Mouse (Mus musculus) heart, postnatal 10 days (tissue): Measurements from ENCODE around the gene Wdfy3. TPM values are rescaled to one million over a fixed set of nuclear protein-coding genes. Genes with fewer than 3 reads are reported as not detected.
"Not testable (repeated sequence)": the region's sequence is repeated elsewhere in the genome, so short reads cannot be mapped to it uniquely, and the experiment has no call there.

Experiments used
- DNase-seq, 2 experiments: peaks; one replicate each; pipeline ENCODE4 v3.0.0; 2021
- intact Hi-C: fragments of 180-260 bp; cut with DNase I; formaldehyde crosslinking; loops from one replicate; pipeline ENCODE4 v1.15.1; 2025
- total RNA-seq, 2 experiments: library from RNA; stranded (reverse); gene quantifications; 2 replicates each; pipeline ENCODE4 v1.2.3; 2021

The Wdfy3 gene
- total RNA-seq, result 10 to 100 TPM; 43.1 to 43.8 TPM

- intact Hi-C loops, result loop anchor here (2.0 to 5.0 kb wide), 2 partner anchors 73 to 133 kb away; no protein-coding TSS in a partner anchor
- DNase-seq, result peak; percentile 90 to 92
These were observed at the start of gene Wdfy3 for GRCm38 (mm10) chr5:102069767-102070413. Gene Wdfy3 (minus strand): TSS chr5:102069921.

- no peak for DNase-seq
- intact Hi-C loops, result no loop called here
These were observed 43.3 kb upstream of the Wdfy3 start for GRCm38 (mm10) chr5:102113009-102113408.

GRCm38 (mm10) chr5:102112034-102112433 is 42.3 kb upstream of the Wdfy3 start:
- DNase-seq, result no peak
- intact Hi-C loops, result no loop called here

GRCm38 (mm10) chr5:102110031-102110430 is 40.3 kb upstream of the Wdfy3 start:
- intact Hi-C loops, result no loop called here

GRCm38 (mm10) chr5:102105919-102106318 is 36.2 kb upstream of the Wdfy3 start:
- no peak for DNase-seq
- intact Hi-C loops, result no loop called here

More at GRCm38 (mm10) chr5:102110031-102110430, 40.3 kb upstream of the Wdfy3 start:
- DNase-seq, result no peak

- intact Hi-C loops, DNase-seq: not testable (repeated sequence)
These were observed 32.1 kb upstream of the Wdfy3 start for GRCm38 (mm10) chr5:102101815-102102214.

GRCm38 (mm10) chr5:102100246-102101241 is 30.8 kb upstream of the Wdfy3 start:
- intact Hi-C loops, result no loop called here
- DNase-seq, result no peak

GRCm38 (mm10) chr5:102095576-102095975 is 25.9 kb upstream of the Wdfy3 start:
- intact Hi-C loops, result no loop called here
- no peak for DNase-seq

- intact Hi-C loops, result no loop called here
- DNase-seq, result no peak
These were observed 21.0 kb upstream of the Wdfy3 start for GRCm38 (mm10) chr5:102090686-102091085.

- intact Hi-C loops, result no loop called here
- no peak for DNase-seq
These were observed 15.3 kb upstream of the Wdfy3 start for GRCm38 (mm10) chr5:102084737-102085705.

GRCm38 (mm10) chr5:102074086-102074485 is 4.4 kb upstream of the Wdfy3 start:
- intact Hi-C loops, result no loop called here

GRCm38 (mm10) chr5:102072057-102072456 is 2.3 kb upstream of the Wdfy3 start:
- intact Hi-C loops, result no loop called here
- no peak for DNase-seq

More at GRCm38 (mm10) chr5:102074086-102074485, 4.4 kb upstream of the Wdfy3 start:
- DNase-seq, result peak; percentile 70 to 85

GRCm38 (mm10) chr5:102071241-102071640 is 1.5 kb upstream of the Wdfy3 start:
- DNase-seq, result no peak
- intact Hi-C loops, result loop anchor here (2.0 kb wide), 1 partner anchor 134 kb away; no protein-coding TSS in a partner anchor

- DNase-seq, result no peak
- intact Hi-C loops, result loop anchor here (2.0 kb wide), 1 partner anchor 134 kb away; no protein-coding TSS in a partner anchor
These were observed 1.1 kb upstream of the Wdfy3 start for GRCm38 (mm10) chr5:102070788-102071187.

- peak in 1 of 2 experiments; percentile 46 for DNase-seq
- intact Hi-C loops, result loop anchor here (2.0 kb wide), 1 partner anchor 134 kb away; no protein-coding TSS in a partner anchor
These were observed 670 bp upstream of the Wdfy3 start for GRCm38 (mm10) chr5:102070414-102070768.

GRCm38 (mm10) chr5:102069051-102069766 is 512 bp downstream of the Wdfy3 start:
- peak in 1 of 2 experiments; percentile 61 for DNase-seq
- intact Hi-C loops, result loop anchor here (5.0 kb wide), 1 partner anchor 72 kb away; no protein-coding TSS in a partner anchor

- intact Hi-C loops, result loop anchor here (5.0 kb wide), 1 partner anchor 69 kb away; no protein-coding TSS in a partner anchor
- DNase-seq, result no peak
These were observed 3.3 kb downstream of the Wdfy3 start for GRCm38 (mm10) chr5:102066458-102066857.

- DNase-seq, result no peak
- intact Hi-C loops, result no loop called here
These were observed 6.5 kb downstream of the Wdfy3 start for GRCm38 (mm10) chr5:102063013-102063752.

- DNase-seq, result no peak
- intact Hi-C loops, result no loop called here
These were observed 7.9 kb downstream of the Wdfy3 start for GRCm38 (mm10) chr5:102061816-102062215.
